Mouse (Mus musculus) liver, embryonic 13.5 days (tissue): ENCODE results near the gene Scn4a. TPM values are rescaled to one million over a fixed set of nuclear protein-coding genes. Genes with fewer than 3 reads are reported as not detected.

Experiments used
- ATAC-seq: fragments of 200-750 bp; cut with Nextera tagmentation; 2 replicates; pipeline ENCODE4 v1.8.0; 2017; ENCODE audit warnings: low read depth, mild to moderate bottlenecking, moderate number of reproducible peaks, moderate library complexity
- DNase-seq: peaks from one replicate; pipeline ENCODE4 v3.0.0; 2022
- H3K27ac ChIP-seq: fragments of 300-500 bp; sonication (generic); 2 replicates; pipeline ENCODE4 v1.5.1; 2015; ENCODE audit warnings: moderate library complexity, mild to moderate bottlenecking, inconsistent platforms
- H3K27me3 ChIP-seq: fragments of 300-500 bp; sonication (generic); 2 replicates; pipeline ENCODE4 v1.6.1; 2015; ENCODE audit warnings: mild to moderate bottlenecking, inconsistent platforms
- H3K36me3 ChIP-seq: fragments of 300-500 bp; sonication (generic); 2 replicates; pipeline ENCODE4 v1.6.1; 2015; ENCODE audit warnings: mild to moderate bottlenecking, inconsistent platforms
- H3K4me1 ChIP-seq: fragments of 300-500 bp; sonication (generic); replicated peaks from 2 replicates; pipeline ENCODE4 v1.6.1; 2015; ENCODE audit warnings: inconsistent platforms
- H3K4me2 ChIP-seq: fragments of 300-500 bp; sonication (generic); 2 replicates; pipeline ENCODE4 v1.6.1; 2015; ENCODE audit warnings: inconsistent platforms, mild to moderate bottlenecking, moderate library complexity
- H3K4me3 ChIP-seq: fragments of 300-500 bp; sonication (generic); replicated peaks from 2 replicates; pipeline ENCODE4 v1.5.1; 2015; ENCODE audit warnings: mild to moderate bottlenecking, inconsistent platforms
- H3K9ac ChIP-seq: fragments of 300-500 bp; sonication (generic); 2 replicates; pipeline ENCODE4 v1.6.1; 2015; ENCODE audit warnings: mild to moderate bottlenecking, inconsistent platforms
- H3K9me3 ChIP-seq: fragments of 300-500 bp; sonication (generic); replicated peaks from 2 replicates; pipeline ENCODE4 v1.6.1; 2016; ENCODE audit warnings: inconsistent platforms
- WGBS: fragments of 180-500 bp; shearing (Covaris S2); methylation state at CpG from one replicate; pipeline ENCODE4 v1.1.7; 2015; ENCODE audit not compliant: insufficient replicate concordance; 5-methylcytosine and 5-hydroxymethylcytosine counted together
- polyA plus RNA-seq: library from polyadenylated mRNA; unstranded; fragments of >200 nt; fragmentation: Nextera tagmentation; extraction: Ambion mirVana; gene quantifications from 2 replicates; pipeline ENCODE4 v1.2.1, GENCODE M21; 2015

Scn4a gene
- polyA plus RNA-seq, 1 experiment from 2014 or later, result 0.02 TPM

DNA sequence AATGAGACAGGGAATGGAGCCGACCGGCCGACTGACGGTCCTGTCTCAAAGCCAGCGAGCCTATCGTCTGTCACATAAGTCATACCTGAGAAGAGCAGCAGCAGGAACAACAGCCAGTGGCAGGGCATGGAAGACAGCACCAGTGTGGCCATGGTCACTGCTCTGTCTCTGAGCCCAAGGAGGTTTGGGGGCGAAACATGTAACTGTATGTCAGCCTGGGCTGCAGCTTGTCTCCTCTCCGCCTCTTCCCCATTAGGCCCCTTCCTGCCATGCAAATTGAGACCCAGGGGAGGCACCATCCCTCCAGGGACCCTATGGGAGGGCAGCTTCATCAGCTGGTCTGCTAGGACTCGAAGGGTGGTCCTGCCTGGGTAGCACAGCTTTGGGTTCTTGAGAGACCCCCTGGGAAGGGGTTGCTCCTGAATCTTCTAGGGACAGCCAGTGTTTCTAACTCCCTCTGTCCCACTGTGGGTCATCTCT lies 38.7 kb downstream of the Scn4a start, which contains the start of gene Cd79b:
Gene Cd79b, minus strand, starts transcription at position 430 of the 480 bp plus-strand sequence.
- H3K27me3 ChIP-seq, result no peaks in the 10 kb centered on the region
- 50% methylated on average over 9 of the region's 9 CpGs for WGBS
- H3K4me2 ChIP-seq, result peak within 1 kb of the TSS; percentile 36
- no peaks in the 10 kb centered on the region for H3K36me3 ChIP-seq
- H3K4me1 ChIP-seq, result peaks cover 17% of the 10 kb centered on the region
- no peak for ATAC-seq
- no peaks in the 10 kb centered on the region for H3K9me3 ChIP-seq
- no peak within 1 kb of the TSS for H3K9ac ChIP-seq
- no peak for DNase-seq
- H3K27ac ChIP-seq, result no peak within 1 kb of the TSS
- peak within 1 kb of the TSS; percentile 23 for H3K4me3 ChIP-seq

DNA sequence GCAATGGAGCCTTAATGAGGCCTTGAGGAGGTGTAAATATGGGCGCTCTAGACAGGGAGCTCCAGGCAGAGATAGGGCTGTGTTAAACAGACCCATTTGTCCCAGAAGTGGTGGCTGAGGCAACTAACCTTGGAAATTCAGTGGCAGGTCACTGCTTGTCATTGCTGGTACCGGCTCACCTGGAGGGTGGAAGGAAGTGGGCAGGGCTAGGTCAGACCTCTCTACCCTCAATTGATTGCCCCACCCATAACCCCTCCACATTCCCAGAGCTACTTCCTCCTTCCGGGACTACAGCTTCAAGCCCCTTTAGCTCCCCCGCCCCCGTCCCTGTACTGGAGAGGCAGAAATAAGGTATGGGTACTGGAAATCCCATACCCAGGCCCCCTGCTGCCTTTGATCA lies 39.6 kb downstream of the Scn4a start:
- Histone ChIP-seq H3K27me3 (no peaks in the 10 kb centered on the region), H3K9me3 (no peaks in the 10 kb centered on the region)
- 28% methylated on average over 5 of the region's 5 CpGs for WGBS

DNA sequence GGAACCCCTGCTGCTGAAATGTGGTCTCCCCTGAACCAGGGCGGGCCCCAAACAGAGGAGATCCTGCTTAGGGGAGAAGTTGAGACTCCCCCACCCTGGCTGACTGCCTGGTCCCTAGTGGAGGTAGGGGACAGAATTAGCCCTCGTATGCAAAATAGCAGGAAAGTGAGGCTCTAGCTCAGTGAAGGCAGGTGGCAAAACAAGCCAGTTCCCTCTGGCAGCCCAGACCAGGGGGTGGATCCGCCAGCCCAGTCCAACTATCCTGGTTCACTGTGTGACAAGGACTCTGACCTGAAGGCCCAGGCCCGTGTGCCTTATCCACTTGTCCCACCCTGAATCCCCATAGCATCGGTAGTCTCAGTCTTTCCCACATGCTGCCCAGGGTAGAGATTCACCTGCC lies 43.0 kb downstream of the Scn4a start:
- H3K9ac ChIP-seq, result no peak overlapping the region
- 73% methylated on average over 5 of the region's 5 CpGs for WGBS
- H3K27me3 ChIP-seq, result no peaks in the 10 kb centered on the region
- H3K9me3 ChIP-seq, result no peaks in the 10 kb centered on the region
- no peak overlapping the region for H3K4me2 ChIP-seq
- H3K36me3 ChIP-seq, result no peaks in the 10 kb centered on the region
- no peak overlapping the region for H3K27ac ChIP-seq
- no peak for DNase-seq
- no peak overlapping the region for H3K4me3 ChIP-seq
- H3K4me1 ChIP-seq, result peaks cover 12% of the 10 kb centered on the region
- ATAC-seq, result no peak

More for the DNA sequence above, 39.6 kb downstream of the Scn4a start:
- H3K4me2 ChIP-seq, result peak overlapping the region; percentile 36
- ATAC-seq (no peak), DNase-seq (no peak)
- H3K4me3 ChIP-seq, result peak overlapping the region; percentile 23; the same call in 1 of the 2 replicates
- no peaks in the 10 kb centered on the region for H3K36me3 ChIP-seq
- no peak overlapping the region for H3K27ac ChIP-seq
- peaks cover 12% of the 10 kb centered on the region for H3K4me1 ChIP-seq
- H3K9ac ChIP-seq, result no peak overlapping the region

DNA sequence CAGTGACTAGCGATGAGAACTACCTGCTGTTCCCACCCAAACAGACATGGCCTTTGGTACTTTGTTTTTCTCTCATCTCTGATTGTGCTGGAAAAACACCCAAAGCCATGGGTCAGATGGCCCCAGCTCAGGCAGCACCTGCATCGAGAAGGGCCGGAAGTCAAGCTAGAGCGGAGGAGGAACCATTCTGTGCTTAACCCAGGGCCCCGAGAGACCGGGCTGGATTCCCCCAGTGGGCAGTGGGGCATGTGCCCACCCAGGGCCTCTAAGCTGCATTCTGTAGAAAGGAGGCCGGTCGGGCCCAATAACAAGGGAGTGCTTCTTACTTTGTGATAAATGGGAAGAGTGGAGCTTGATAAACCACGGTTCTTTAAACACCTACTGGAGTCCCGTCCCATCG lies 44.9 kb downstream of the Scn4a start:
- Histone ChIP-seq H3K4me1 (0 out of 2 replicates have a peak, but pooled peaks cover under 1% of the 10 kb centered on the region), H3K27me3 (no peaks in the 10 kb centered on the region), H3K9me3 (no peaks in the 10 kb centered on the region), H3K4me2 (no peak overlapping the region), H3K9ac (no peak overlapping the region), H3K27ac (no peak overlapping the region), H3K4me3 (no peak overlapping the region), H3K36me3 (no peaks in the 10 kb centered on the region)
- DNase-seq, result no peak
- 68% methylated on average over 11 of the region's 11 CpGs for WGBS
- no peak for ATAC-seq

DNA sequence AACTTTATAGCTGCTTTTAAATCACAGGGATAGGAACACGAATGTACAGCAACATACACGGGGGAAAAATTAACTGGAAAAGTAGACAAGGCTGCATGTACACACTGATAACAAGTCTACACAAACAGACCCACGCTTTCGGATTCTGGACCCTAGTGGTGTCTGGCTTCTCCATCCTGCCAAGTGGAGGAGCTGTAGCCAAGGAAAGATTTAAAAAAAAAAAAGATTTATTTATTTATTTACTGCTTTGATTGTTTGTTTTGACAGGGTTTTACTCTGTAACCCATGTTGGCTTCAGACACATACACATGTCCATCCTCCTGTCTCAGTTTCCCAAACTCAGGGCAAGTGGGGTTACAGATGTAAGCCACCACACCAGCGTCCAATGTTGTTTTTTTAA lies 45.7 kb downstream of the Scn4a start:
- no peak for DNase-seq
- Histone ChIP-seq H3K9me3 (no peaks in the 10 kb centered on the region), H3K9ac (no peak overlapping the region), H3K4me2 (no peak overlapping the region), H3K4me3 (no peak overlapping the region), H3K4me1 (no peaks in the 10 kb centered on the region), H3K27ac (no peak overlapping the region), H3K36me3 (no peaks in the 10 kb centered on the region), H3K27me3 (no peaks in the 10 kb centered on the region)
- ATAC-seq, result no peak
- WGBS, result 60% methylated on average over 5 of the region's 5 CpGs

DNA sequence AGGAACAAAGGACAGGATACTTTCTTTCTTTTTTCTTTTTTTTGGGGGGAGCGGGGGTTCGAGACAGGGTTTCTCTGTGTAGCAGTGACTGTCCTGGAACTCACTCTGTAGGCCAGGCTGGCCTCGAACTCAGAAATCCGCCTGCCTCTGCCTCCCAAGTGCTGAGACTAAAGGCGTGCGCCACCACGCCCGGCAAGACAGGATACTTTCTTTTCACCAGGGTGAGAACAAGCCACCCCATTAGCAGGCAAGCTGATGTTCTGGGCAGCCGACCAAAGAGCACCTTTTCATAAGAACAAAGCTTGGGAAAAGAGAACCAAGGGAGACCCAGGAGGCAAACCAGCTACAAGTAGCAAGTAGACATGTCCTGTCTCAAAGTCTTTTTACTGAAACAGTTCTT lies 46.3 kb downstream of the Scn4a start:
- Histone ChIP-seq H3K4me1 (no peaks in the 10 kb centered on the region), H3K9ac (no peak overlapping the region), H3K4me3 (no peak overlapping the region), H3K27ac (no peak overlapping the region), H3K9me3 (no peaks in the 10 kb centered on the region), H3K36me3 (no peaks in the 10 kb centered on the region), H3K4me2 (no peak overlapping the region), H3K27me3 (no peaks in the 10 kb centered on the region)
- ATAC-seq (no peak), DNase-seq (no peak)
- 72% methylated on average over 9 of the region's 9 CpGs for WGBS

DNA sequence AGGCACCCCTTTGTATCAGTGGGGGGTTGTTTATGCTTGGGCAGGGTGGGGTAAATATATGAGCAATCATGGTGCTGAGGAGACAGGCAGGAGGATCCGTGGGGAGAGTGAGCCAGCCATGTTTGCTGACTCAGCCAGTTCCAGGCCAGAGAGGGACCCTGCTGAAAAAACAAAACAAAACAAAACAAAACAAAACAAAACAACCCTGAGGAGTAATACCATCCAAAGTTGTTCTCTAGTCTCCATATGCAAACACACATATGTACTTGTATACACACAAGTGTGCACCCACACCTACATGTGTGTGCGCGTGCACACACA lies 47.1 kb downstream of the Scn4a start:
- no peak overlapping the region for H3K4me2 ChIP-seq
- no peak overlapping the region for H3K27ac ChIP-seq
- DNase-seq (no peak), ATAC-seq (no peak)
- no peak overlapping the region for H3K9ac ChIP-seq
- no peaks in the 10 kb centered on the region for H3K27me3 ChIP-seq
- H3K9me3 ChIP-seq, result no peaks in the 10 kb centered on the region
- no peaks in the 10 kb centered on the region for H3K4me1 ChIP-seq
- H3K36me3 ChIP-seq, result no peaks in the 10 kb centered on the region
- H3K4me3 ChIP-seq, result no peak overlapping the region
- WGBS, result 73% methylated on average over 3 of the region's 3 CpGs

DNA sequence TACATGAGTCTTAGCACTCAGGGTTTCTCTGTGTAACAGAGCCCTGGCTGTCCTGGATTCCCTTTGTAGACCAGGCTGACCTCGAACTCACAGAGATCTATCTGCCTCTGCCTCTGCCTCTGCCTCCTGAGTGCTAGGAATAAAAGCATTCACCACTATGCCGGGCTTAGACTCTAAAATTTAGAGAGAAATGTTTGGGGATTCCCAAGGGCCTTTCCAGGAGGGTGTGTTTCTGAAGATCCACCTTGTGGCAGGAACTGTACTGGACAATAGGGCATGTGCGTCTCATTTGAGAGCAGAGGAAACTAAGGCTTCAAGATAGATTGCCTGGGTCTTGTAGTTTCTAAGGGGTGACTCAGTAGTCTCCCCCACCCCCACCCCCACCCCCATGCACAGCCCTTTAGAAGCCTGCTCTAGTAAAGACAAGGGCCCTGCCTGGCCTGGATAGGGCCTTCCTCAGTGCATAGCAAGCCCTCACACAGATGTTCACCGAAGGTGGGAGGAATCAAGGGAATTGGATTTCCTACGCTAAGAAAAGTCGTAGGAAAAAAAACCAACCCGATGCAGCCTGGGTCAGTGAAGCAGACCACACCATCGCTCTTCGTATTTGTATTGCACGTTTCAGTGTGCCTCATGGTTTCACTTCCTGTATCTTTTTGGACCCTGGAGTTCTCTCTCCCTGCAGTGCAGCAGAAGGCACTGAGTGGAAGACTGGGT lies 47.6 kb downstream of the Scn4a start:
- ATAC-seq (no peak), DNase-seq (no peak)
- Histone ChIP-seq H3K4me1 (no peaks in the 10 kb centered on the region), H3K9ac (no peak overlapping the region), H3K9me3 (no peaks in the 10 kb centered on the region), H3K4me3 (no peak overlapping the region), H3K27ac (no peak overlapping the region), H3K27me3 (no peaks in the 10 kb centered on the region), H3K4me2 (no peak overlapping the region), H3K36me3 (no peaks in the 10 kb centered on the region)
- WGBS, result 58% methylated on average over 10 of the region's 10 CpGs

DNA sequence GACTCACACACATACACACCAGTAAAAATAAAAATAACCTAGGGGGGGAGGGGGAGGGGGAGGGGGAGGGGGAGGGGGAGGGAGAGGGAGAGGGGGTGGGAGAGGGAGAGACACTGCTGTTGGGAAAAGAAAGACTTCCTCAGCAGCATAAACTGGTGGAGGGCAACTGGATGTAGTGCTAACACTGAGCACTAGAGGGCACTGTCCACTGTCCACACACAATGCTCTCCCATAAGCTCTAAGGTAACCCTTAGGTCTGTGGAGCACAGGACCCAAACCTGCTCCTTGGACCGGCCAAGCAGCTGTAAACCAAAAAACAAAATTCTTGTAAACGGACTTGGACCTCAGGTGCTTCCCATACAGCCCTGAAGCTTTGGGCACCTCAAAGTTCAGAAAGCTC lies 50.5 kb downstream of the Scn4a start:
- Histone ChIP-seq H3K4me1 (no peaks in the 10 kb centered on the region), H3K9ac (no peak overlapping the region), H3K9me3 (no peaks in the 10 kb centered on the region), H3K27me3 (no peaks in the 10 kb centered on the region), H3K4me3 (no peak overlapping the region), H3K4me2 (no peak overlapping the region), H3K36me3 (no peaks in the 10 kb centered on the region), H3K27ac (no peak overlapping the region)
- 4% methylated on average over 2 of the region's 2 CpGs for WGBS
- ATAC-seq (peak; percentile 53), DNase-seq (peak; percentile 42)

DNA sequence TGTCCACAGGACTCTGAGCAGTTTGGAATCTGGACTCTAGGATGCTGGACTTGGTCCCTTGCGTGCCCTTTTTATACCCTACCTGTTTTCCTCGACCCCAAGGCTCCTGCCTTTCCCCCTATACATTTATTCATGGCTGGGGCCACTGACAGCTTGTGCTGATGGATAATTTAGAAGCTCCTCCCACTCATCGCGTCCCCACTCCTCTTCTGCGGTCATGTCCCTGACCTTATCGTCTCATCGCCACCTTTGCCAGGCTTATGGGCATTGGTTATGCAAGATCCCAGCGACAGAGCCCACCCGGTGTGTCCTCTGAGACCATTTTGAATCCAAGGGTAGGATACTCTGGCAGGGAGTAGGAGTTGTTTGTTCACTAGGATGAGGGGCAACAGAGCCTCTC lies 51.3 kb downstream of the Scn4a start, which contains the start of gene Gh:
Gene Gh, minus strand, starts transcription at position 101 of the 400 bp plus-strand sequence.
- 65% methylated on average over 9 of the region's 9 CpGs for WGBS
- ATAC-seq (no peak), DNase-seq (no peak)
- no peak within 1 kb of the TSS for H3K27ac ChIP-seq
- no peaks in the 10 kb centered on the region for H3K9me3 ChIP-seq
- H3K4me1 ChIP-seq, result no peaks in the 10 kb centered on the region
- no peaks in the 10 kb centered on the region for H3K36me3 ChIP-seq
- H3K27me3 ChIP-seq, result no peaks in the 10 kb centered on the region
- no peak within 1 kb of the TSS for H3K9ac ChIP-seq
- H3K4me2 ChIP-seq, result no peak within 1 kb of the TSS
- no peak within 1 kb of the TSS for H3K4me3 ChIP-seq

DNA sequence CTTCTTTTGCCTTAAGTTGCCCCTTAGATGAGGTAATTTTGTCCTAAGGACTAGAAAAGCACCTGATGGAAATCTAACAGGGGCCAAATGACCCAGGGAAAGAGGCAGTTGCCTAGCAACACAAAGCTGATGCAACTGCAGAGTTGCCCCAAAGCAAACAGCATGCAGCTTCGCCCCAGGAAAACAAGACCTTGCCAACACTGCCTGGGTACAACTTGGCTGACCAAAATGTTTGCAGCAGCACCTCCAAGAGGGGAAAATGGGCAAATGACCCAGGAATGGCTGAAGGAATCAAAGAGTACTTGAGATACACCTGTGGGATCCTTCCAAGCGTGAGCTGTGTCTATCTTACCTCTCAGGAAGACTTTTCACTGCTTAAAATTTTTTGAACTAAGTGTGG lies 61.2 kb downstream of the Scn4a start:
- H3K36me3 ChIP-seq, result no peaks in the 10 kb centered on the region
- DNase-seq, result no peak
- 63% methylated on average over 2 of the region's 2 CpGs for WGBS
- no peak overlapping the region for H3K4me2 ChIP-seq
- H3K9me3 ChIP-seq, result no peaks in the 10 kb centered on the region
- no peak for ATAC-seq
- no peak overlapping the region for H3K4me3 ChIP-seq
- H3K27me3 ChIP-seq, result no peaks in the 10 kb centered on the region
- no peak overlapping the region for H3K9ac ChIP-seq
- no peak overlapping the region for H3K27ac ChIP-seq
- no peaks in the 10 kb centered on the region for H3K4me1 ChIP-seq

DNA sequence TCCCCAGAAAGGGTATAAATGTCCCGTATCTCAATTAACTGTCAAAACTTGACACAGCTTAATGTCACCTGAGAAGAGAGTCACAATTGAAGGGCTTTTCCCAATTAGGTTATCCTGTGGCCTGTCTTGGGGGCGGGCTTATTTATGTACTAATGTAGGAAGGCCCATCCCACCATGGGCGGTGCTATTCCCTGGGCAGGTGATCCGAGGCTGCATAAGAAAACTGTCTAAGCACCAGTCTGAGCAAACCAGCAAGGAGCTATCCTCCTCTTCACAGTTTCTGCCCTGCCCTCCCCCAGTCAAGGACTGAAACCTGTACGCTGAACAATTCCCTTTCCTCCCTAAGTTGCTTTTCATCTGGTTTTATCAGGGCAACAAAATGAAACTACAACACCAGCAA lies 62.7 kb downstream of the Scn4a start:
- Histone ChIP-seq H3K9me3 (no peaks in the 10 kb centered on the region), H3K27ac (no peak overlapping the region), H3K4me1 (no peaks in the 10 kb centered on the region), H3K4me3 (no peak overlapping the region), H3K27me3 (no peaks in the 10 kb centered on the region), H3K4me2 (no peak overlapping the region), H3K36me3 (no peaks in the 10 kb centered on the region), H3K9ac (no peak overlapping the region)
- DNase-seq (no peak), ATAC-seq (no peak)
- WGBS, result 70% methylated on average over 5 of the region's 5 CpGs
